In the genomic region with DNA sequence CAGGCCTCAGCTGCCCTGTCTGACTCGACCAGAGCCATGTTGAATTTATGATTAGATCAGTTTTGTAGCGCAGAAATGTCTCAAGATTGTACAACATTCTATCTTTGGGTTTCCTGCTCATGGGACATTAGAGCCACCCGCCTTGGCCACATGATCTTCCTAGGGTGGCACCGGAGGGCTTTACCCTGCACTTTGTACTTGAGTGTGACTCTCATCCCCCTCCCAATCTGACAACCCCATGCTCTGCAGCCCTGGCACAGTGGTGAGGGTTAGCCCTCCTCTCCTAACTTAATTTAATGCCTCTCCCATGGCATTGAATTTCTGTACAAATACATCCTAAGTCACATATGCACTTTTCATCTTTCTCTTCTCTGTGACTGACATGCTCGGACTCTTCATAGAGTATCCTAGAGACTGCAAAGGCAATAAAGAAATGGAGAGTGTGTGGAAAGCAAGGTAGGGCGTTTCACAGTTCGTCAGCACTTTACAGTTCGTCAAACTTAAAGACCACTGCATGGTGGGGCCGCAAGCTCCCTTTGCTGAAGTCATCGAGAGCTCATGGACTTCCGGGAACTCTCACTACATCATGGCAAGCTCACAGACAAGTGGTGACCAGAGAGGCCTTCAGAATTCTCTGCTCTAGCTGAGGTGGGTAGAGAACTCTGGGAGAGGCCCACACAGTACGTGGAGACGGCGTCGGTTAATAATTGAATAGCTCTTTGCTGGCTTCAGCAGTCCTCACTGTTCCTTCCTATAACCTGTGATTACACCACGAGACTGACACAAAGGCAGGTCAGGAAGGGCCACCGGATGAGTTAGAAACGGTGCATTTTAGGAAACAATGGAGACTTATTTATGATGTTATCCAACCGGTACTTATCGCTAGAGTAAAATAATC, we compare ENCODE assay signal across 21 mouse cellular contexts. TPM values are rescaled to one million over a fixed set of nuclear protein-coding genes. Genes with fewer than 3 reads are reported as not detected.
DNase-seq lines count a peak whose midpoint lies in the region; ATAC-seq and TF ChIP-seq lines count a peak whose summit lies in the region.
"Had no signal": no experiment of that assay in that cellular context is flagged by ENCODE, and none has a peak within 500 bp of the region (broad histone marks: within the 10 kb centered on the region; RNA-seq: fewer than 3 reads in every experiment).

No protein-coding gene starts in this region.

- H3K36me3 ChIP-seq in hindbrain, embryonic 15.5 days = no peaks in the 10 kb centered on the region
- H3K36me3 ChIP-seq in hindbrain, embryonic 13.5 days = no peaks in the 10 kb centered on the region
- no peaks in the 10 kb centered on the region for H3K36me3 ChIP-seq in intestine, embryonic 15.5 days
- H3K36me3 ChIP-seq in kidney, embryonic 14.5 days (ENCODE audit: control insufficient read depth, insufficient read depth, low read length) = no peaks in the 10 kb centered on the region
- H3K36me3 ChIP-seq in midbrain, embryonic 14.5 days (ENCODE audit: control insufficient read depth, insufficient read depth, low read length) = no peaks in the 10 kb centered on the region
- H3K36me3 ChIP-seq: G1E; heart, embryonic 13.5 days; liver, embryonic 15.5 days; neural tube, embryonic 12.5 days had no signal

- ATAC-seq in hindbrain, embryonic 15.5 days (ENCODE audit: low FRiP score, low read depth) = 0 out of 2 replicates have a peak, but pooled peaks have one; percentile 25
- ATAC-seq in hindbrain, embryonic 13.5 days (ENCODE audit: low FRiP score) = no peak
- ATAC-seq in intestine, embryonic 15.5 days = peak; percentile 90
- 0 out of 2 replicates have a peak, but pooled peaks have one; percentile 18 for ATAC-seq in kidney, embryonic 14.5 days (ENCODE audit: low FRiP score, low TSS enrichment)
- no peak for ATAC-seq in midbrain, embryonic 14.5 days (ENCODE audit: low FRiP score, low TSS enrichment)
- ATAC-seq: CD4-positive, CD25-positive, alpha-beta regulatory T cell, adult 4 months had no signal

- H3K4me3 ChIP-seq in hindbrain, embryonic 15.5 days = no peak overlapping the region
- no peak overlapping the region for H3K4me3 ChIP-seq in hindbrain, embryonic 13.5 days
- no peak overlapping the region for H3K4me3 ChIP-seq in intestine, embryonic 15.5 days (replicated peaks)
- H3K4me3 ChIP-seq in kidney, embryonic 14.5 days (ENCODE audit: low read length) = no peak overlapping the region
- no peak overlapping the region for H3K4me3 ChIP-seq in left cerebral cortex, adult 2 months
- no peak overlapping the region for H3K4me3 ChIP-seq in midbrain, embryonic 14.5 days (replicated peaks; ENCODE audit: low read depth, low read length)
- H3K4me3 ChIP-seq: gastrocnemius, adult 2 months; heart, embryonic 13.5 days; limb, embryonic 13.5 days; liver, embryonic 15.5 days; neural tube, embryonic 12.5 days had no signal

- no peak overlapping the region for H3K27ac ChIP-seq in hindbrain, embryonic 15.5 days (replicated peaks)
- H3K27ac ChIP-seq in hindbrain, embryonic 13.5 days = no peak overlapping the region
- no peak overlapping the region for H3K27ac ChIP-seq in intestine, embryonic 15.5 days
- no peak overlapping the region for H3K27ac ChIP-seq in kidney, embryonic 14.5 days (ENCODE audit: low read depth, low read length)
- H3K27ac ChIP-seq in left cerebral cortex, adult 2 months = no peak overlapping the region
- no peak overlapping the region for H3K27ac ChIP-seq in midbrain, embryonic 14.5 days (replicated peaks; ENCODE audit: low read depth, low read length)
- H3K27ac ChIP-seq: gastrocnemius, adult 2 months; heart, embryonic 13.5 days; limb, embryonic 13.5 days; liver, embryonic 15.5 days; macrophage; neural tube, embryonic 12.5 days had no signal

- no peak overlapping the region for H3K4me2 ChIP-seq in hindbrain, embryonic 15.5 days
- no peak overlapping the region for H3K4me2 ChIP-seq in hindbrain, embryonic 13.5 days
- no peak overlapping the region for H3K4me2 ChIP-seq in intestine, embryonic 15.5 days (replicated peaks)
- H3K4me2 ChIP-seq in kidney, embryonic 14.5 days (replicated peaks; ENCODE audit: low read depth, low read length) = no peak overlapping the region
- H3K4me2 ChIP-seq in midbrain, embryonic 14.5 days (ENCODE audit: low read length) = no peak overlapping the region
- H3K4me2 ChIP-seq: heart, embryonic 13.5 days; limb, embryonic 13.5 days; liver, embryonic 15.5 days; midbrain, embryonic 11.5 days; neural tube, embryonic 12.5 days had no signal

- 80% methylated on average over 20 of the region's 20 CpGs for WGBS in hindbrain, embryonic 15.5 days
- 78% methylated on average over 20 of the region's 20 CpGs for WGBS in hindbrain, embryonic 13.5 days
- 77% methylated on average over 20 of the region's 20 CpGs for WGBS in intestine, embryonic 15.5 days
- 67% methylated on average over 20 of the region's 20 CpGs for WGBS in kidney, embryonic 14.5 days
- 90% methylated on average over 20 of the region's 20 CpGs for WGBS in midbrain, embryonic 14.5 days

- H3K9ac ChIP-seq in hindbrain, embryonic 15.5 days = no peak overlapping the region
- H3K9ac ChIP-seq in hindbrain, embryonic 13.5 days = no peak overlapping the region
- no peak overlapping the region for H3K9ac ChIP-seq in intestine, embryonic 15.5 days
- no peak overlapping the region for H3K9ac ChIP-seq in kidney, embryonic 14.5 days (ENCODE audit: low read depth, low read length)
- no peak overlapping the region for H3K9ac ChIP-seq in midbrain, embryonic 14.5 days (replicated peaks; ENCODE audit: low read length)
- H3K9ac ChIP-seq: heart, embryonic 13.5 days; limb, embryonic 13.5 days; liver, embryonic 15.5 days; neural tube, embryonic 12.5 days had no signal

- no peak for TF ChIP-seq CTCF in left cerebral cortex, adult 2 months (IDR thresholded peaks at IDR 0.05)

- H3K9me3 ChIP-seq in hindbrain, embryonic 15.5 days = no peaks in the 10 kb centered on the region
- 0 out of 2 replicates have a peak, but pooled peaks cover 3% of the 10 kb centered on the region for H3K9me3 ChIP-seq in hindbrain, embryonic 13.5 days
- no peaks in the 10 kb centered on the region for H3K9me3 ChIP-seq in intestine, embryonic 15.5 days
- H3K9me3 ChIP-seq in kidney, embryonic 14.5 days (ENCODE audit: control insufficient read depth, low read length) = no peaks in the 10 kb centered on the region; the same call in none of the 2 replicates
- H3K9me3 ChIP-seq in midbrain, embryonic 14.5 days (ENCODE audit: control insufficient read depth, low read length) = 0 out of 2 replicates have a peak, but pooled peaks cover 3% of the 10 kb centered on the region
- H3K9me3 ChIP-seq: G1E; heart, embryonic 13.5 days; limb, embryonic 13.5 days; liver, embryonic 15.5 days had no signal

- DNase-seq in kidney, postnatal 36 days = peak; percentile 69 to 74
- DNase-seq in left cerebral cortex, adult 2 months (ENCODE audit: extremely low spot score in 1 of 2, low spot score in 2 of 2) = no peak
- no peak for DNase-seq in frontal cortex, postnatal 25 days (ENCODE audit: low spot score in 2 of 2)
- DNase-seq in midbrain, embryonic 14.5 days = no peak
- DNase-seq: adrenal gland, postnatal 36 days; right cerebral cortex, adult 18-20 months had no signal

- intact Hi-C loops in left cerebral cortex, adult 2 months (cut with DNase I) = no loop called here

- no peaks in the 10 kb centered on the region for H3K27me3 ChIP-seq in hindbrain, embryonic 15.5 days
- H3K27me3 ChIP-seq in hindbrain, embryonic 13.5 days = no peaks in the 10 kb centered on the region
- H3K27me3 ChIP-seq in intestine, embryonic 15.5 days (replicated peaks) = no peaks in the 10 kb centered on the region
- H3K27me3 ChIP-seq in kidney, embryonic 14.5 days (ENCODE audit: control insufficient read depth, insufficient read depth, low read length) = no peaks in the 10 kb centered on the region
- no peaks in the 10 kb centered on the region for H3K27me3 ChIP-seq in midbrain, embryonic 14.5 days (ENCODE audit: control insufficient read depth, insufficient read depth, low read length)
- H3K27me3 ChIP-seq: heart, embryonic 13.5 days; limb, embryonic 13.5 days; neural tube, embryonic 12.5 days had no signal

- H3K4me1 ChIP-seq in hindbrain, embryonic 15.5 days (replicated peaks) = no peaks in the 10 kb centered on the region
- 0 out of 2 replicates have a peak, but pooled peaks cover 3% of the 10 kb centered on the region for H3K4me1 ChIP-seq in hindbrain, embryonic 13.5 days (replicated peaks)
- peaks cover 2% of the 10 kb centered on the region; the same call in 1 of the 2 replicates for H3K4me1 ChIP-seq in intestine, embryonic 15.5 days (replicated peaks)
- H3K4me1 ChIP-seq in kidney, embryonic 14.5 days (ENCODE audit: control insufficient read depth, insufficient read depth, low read length) = no peaks in the 10 kb centered on the region
- H3K4me1 ChIP-seq in midbrain, embryonic 14.5 days (ENCODE audit: control insufficient read depth, insufficient read depth, low read length) = no peaks in the 10 kb centered on the region
- H3K4me1 ChIP-seq: limb, embryonic 13.5 days; neural tube, embryonic 12.5 days had no signal

RNA-seq across cellular contexts. Expression of a gene that starts 35.8 kb away (rescaled TPM):
- 7.5 and 10.4 TPM in 2 replicates for polyA plus RNA-seq in hindbrain, embryonic 15.5 days (2015; fragmentation: Nextera tagmentation; extraction: Ambion mirVana)
- 2.9 and 3.9 TPM in 2 replicates for polyA plus RNA-seq in hindbrain, embryonic 13.5 days (2015; fragmentation: Nextera tagmentation; extraction: Ambion mirVana)
- polyA plus RNA-seq in intestine, embryonic 15.5 days (2015; fragmentation: Nextera tagmentation; extraction: Ambion mirVana) = 0.54 and 0.71 TPM in 2 replicates
- 0.05 TPM in 1 of 2 replicates, not detected in the other for polyA plus RNA-seq in kidney, embryonic 14.5 days (2014; fragmentation: Nextera tagmentation; extraction: Ambion mirVana)
- 10 to 100 TPM in 1 of 2 experiments, 1 to 10 TPM in 1; 9.2 to 14.8 TPM for total RNA-seq in left cerebral cortex, adult 2 months (2021)
- polyA plus RNA-seq in midbrain, embryonic 14.5 days (2014; fragmentation: Nextera tagmentation; extraction: Ambion mirVana) = 0.19 and 3.3 TPM in 2 replicates
- total RNA-seq: granulocyte monocyte progenitor cell, adult 5-6 weeks had no signal
- polyA plus RNA-seq: G1E, macrophage had no signal

RNA-seq across cellular contexts. Expression of a gene that starts 53.8 kb away (rescaled TPM):
- 1.4 and 1.7 TPM in 2 replicates for polyA plus RNA-seq in hindbrain, embryonic 15.5 days (2015; fragmentation: Nextera tagmentation; extraction: Ambion mirVana)
- 0.27 and 0.71 TPM in 2 replicates for polyA plus RNA-seq in hindbrain, embryonic 13.5 days (2015; fragmentation: Nextera tagmentation; extraction: Ambion mirVana)
- polyA plus RNA-seq in intestine, embryonic 15.5 days (2015; fragmentation: Nextera tagmentation; extraction: Ambion mirVana) = 1.3 and 2.3 TPM in 2 replicates
- polyA plus RNA-seq in kidney, embryonic 14.5 days (2014; fragmentation: Nextera tagmentation; extraction: Ambion mirVana) = not detected in 2 replicates
- 1 to 10 TPM; 3.5 to 4.4 TPM for total RNA-seq in left cerebral cortex, adult 2 months (2021)
- polyA plus RNA-seq in midbrain, embryonic 14.5 days (2014; fragmentation: Nextera tagmentation; extraction: Ambion mirVana) = 0.68 TPM in 1 of 2 replicates, not detected in the other
- total RNA-seq: G1E; granulocyte monocyte progenitor cell, adult 5-6 weeks had no signal
- polyA plus RNA-seq: CD4-positive, CD25-positive, alpha-beta regulatory T cell, adult 4 months; forebrain, embryonic 11.5 days; G1E; macrophage; midbrain, embryonic 11.5 days; neural tube, embryonic 12.5 days had no signal

Comparison
In these comparisons a context has a peak if more than half of its experiments do, and no peak if none do; other contexts are left out.
1. ATAC-seq: peak in hindbrain, embryonic 15.5 days (single experiment), intestine, embryonic 15.5 days (single experiment) and kidney, embryonic 14.5 days (single experiment); none in hindbrain, embryonic 13.5 days (single experiment) and midbrain, embryonic 14.5 days (single experiment).
2. DNase-seq: peak in kidney, postnatal 36 days (2 of 2); none in left cerebral cortex, adult 2 months (0 of 2), frontal cortex, postnatal 25 days (0 of 2) and midbrain, embryonic 14.5 days (single experiment).